Mouse (Mus musculus): Measurements from ENCODE around the gene Gm37240.
"Not testable (repeated sequence)": the region's sequence is repeated elsewhere in the genome, so short reads cannot be mapped to it uniquely, and the experiment has no call there.

Gm37240 gene

DNA sequence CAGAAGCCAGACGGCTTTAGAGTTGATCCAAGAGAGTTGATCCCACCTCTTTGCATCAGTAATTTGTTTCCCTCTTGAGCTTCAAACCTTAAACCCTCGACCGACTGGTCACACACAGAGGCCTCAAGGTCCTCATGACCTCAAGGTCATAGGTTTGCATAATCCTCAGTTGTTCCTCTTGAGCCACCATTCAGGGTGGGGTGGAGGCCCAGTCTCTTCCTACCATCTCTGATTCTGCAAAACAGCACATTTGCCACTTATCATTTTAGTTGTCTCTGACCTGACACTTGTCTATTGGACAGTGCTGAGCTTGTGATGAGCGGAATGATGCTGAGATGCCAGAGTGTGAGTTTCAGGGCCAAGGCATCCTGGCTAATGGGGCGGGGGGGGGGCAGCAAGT is 1211.6 kb downstream of the Gm37240 start:
- in situ Hi-C loops (cut with MboI; ENCODE audit: low sequenced_read_pairs), result no loop called here

GRCm38 (mm10) chr3:84673552-84673951 is 1213.8 kb downstream of the Gm37240 start:
- in situ Hi-C loops (cut with MboI; ENCODE audit: low sequenced_read_pairs), result no loop called here

DNA sequence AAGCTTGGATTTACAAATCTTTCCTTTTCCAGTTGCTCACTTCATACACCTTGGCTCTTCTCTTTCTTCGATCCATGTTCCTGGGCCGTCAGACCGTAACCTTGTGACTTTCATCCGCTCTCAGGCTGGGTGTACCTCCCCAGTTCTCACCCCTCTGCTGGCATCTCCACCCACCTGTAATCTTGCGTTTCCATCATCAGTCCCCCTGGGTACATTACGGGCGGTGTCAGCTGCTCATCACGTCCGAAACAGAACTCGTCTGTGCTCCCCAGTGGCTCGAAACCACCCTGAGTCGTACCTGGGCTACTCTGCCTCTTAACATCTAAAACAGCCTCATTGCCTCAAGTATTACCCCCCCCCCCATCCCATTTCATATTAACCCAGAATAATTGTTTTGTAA is 1215.2 kb downstream of the Gm37240 start:
- in situ Hi-C loops (cut with MboI; ENCODE audit: low sequenced_read_pairs), result no loop called here

GRCm38 (mm10) chr3:84668957-84669356 is 1218.4 kb downstream of the Gm37240 start:
- in situ Hi-C loops (cut with MboI; ENCODE audit: low sequenced_read_pairs), result no loop called here

- in situ Hi-C loops (cut with MboI; ENCODE audit: low sequenced_read_pairs), result no loop called here
These were observed 1221.9 kb downstream of the Gm37240 start for GRCm38 (mm10) chr3:84665255-84666073.

GRCm38 (mm10) chr3:84664686-84665085 is 1222.6 kb downstream of the Gm37240 start:
- in situ Hi-C loops (cut with MboI; ENCODE audit: low sequenced_read_pairs), result no loop called here

DNA sequence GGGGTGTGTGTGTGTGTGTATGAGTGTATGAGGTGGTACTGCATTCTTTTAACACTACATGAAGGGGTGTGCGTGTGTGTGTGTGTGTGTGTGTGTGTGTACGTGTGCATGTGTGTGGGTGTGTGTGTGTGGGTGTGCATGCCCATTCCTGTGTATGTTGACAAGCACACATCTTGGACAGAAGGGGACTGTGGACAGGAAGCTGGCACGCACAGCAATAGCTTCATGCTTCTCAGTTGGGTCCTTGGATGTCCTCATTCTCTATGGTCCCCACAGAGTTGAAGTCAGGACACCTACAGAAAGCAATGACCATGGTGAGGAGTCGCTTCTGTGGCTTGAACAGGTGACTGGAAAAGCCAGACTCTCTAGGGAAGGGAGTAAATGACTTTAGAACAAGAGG is 1223.5 kb downstream of the Gm37240 start:
- in situ Hi-C loops (cut with MboI; ENCODE audit: low sequenced_read_pairs), result no loop called here

DNA sequence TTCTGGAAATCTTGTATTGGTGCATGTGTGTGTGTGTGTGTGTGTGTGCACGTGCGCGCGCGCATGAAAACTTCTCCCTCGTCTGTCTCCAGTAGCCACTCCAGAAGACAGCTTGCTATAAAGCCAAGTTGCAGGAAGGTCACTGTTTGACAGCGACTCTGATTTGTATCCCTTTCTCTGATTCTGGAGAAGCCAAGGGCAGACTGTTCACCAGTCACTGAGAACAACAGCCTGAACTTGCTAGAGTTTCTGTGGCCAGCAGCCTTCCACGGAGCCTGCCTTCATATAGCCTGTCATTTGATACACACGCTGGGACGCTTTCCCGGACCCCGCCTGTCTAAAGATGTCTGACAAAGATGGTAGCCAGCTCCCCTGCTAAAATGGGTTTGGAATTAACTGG is 1224.2 kb downstream of the Gm37240 start:
- in situ Hi-C loops (cut with MboI; ENCODE audit: low sequenced_read_pairs), result no loop called here

GRCm38 (mm10) chr3:84660380-84660779 is 1226.9 kb downstream of the Gm37240 start:
- in situ Hi-C loops (cut with MboI; ENCODE audit: low sequenced_read_pairs), result no loop called here

DNA sequence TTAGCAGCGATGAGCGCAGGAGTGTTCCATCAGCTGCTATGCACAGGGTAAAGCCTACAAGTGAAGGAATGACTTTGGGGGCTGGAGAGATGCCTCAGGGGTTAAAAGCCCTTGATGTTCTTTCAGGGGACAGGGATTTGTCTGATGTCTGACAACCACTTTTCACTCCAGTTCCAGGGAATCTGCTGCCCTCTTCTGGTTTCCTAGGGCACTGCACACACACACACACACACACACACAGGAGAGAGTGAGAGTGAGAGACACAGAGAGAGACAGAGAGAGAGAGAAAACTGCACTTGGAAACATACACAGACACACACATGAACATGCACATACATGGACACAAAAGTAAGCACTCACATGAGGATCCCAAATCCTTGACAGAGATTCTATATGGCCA is 1228.4 kb downstream of the Gm37240 start:
- in situ Hi-C loops (cut with MboI; ENCODE audit: low sequenced_read_pairs), result no loop called here

DNA sequence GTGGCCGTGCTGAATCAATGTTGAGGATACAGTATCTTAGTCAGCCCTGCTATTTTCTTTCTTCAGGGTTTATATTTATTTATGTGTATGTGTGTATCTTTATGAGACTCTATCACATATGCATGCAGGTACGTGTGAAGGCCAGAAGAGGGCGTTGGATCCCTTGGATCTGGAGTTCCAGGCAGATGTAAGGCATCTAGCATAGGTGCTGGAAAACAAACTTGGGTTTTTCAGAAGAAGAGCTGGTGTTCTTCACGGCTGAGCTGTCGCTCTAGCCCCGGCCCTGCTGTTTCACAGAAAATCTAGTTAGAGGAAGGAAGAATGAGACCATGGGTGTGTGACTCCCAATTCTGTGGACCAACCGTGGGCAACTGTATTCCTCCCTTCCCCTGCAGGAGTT is 1229.3 kb downstream of the Gm37240 start:
- in situ Hi-C loops (cut with MboI; ENCODE audit: low sequenced_read_pairs), result no loop called here

DNA sequence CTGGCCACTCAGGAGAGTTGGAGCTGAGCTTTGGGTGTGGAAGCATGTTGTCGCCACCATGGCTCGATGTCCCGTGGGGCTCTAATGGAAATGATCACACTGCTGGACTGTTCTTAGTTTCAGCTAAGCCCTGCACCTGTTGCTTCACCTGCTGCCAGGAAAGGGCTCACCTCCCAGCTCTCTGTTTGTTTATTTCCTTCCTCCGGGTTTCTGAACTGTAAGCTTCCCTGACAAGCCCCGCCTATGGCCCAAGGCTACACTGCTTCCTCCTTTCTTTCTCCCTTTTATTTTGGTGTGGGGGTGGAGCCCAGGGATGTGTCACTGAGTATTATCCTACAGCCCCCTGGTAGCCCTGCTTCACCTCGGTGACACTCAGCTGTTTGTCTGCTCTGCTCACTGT is 1230.1 kb downstream of the Gm37240 start:
- in situ Hi-C loops (cut with MboI; ENCODE audit: low sequenced_read_pairs), result no loop called here

DNA sequence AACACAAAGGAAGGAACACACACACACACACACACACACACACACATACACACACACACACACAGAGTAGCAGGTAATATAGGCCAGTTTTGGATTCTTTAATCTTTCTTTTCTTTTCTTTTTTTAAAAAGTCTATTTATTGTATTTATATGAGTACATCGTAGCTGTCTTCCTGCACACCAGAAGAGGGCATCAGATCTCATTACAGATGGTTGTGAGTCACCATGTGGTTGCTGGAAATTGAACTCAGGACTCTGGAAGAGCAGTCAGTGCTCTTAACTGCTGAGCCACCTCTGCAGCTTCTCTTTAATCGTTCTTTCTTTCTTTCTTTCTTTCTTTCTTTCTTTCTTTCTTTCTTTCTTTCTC is 1231.5 kb downstream of the Gm37240 start:
- in situ Hi-C loops (cut with MboI; ENCODE audit: low sequenced_read_pairs), result not testable (repeated sequence)

- in situ Hi-C loops (cut with MboI; ENCODE audit: low sequenced_read_pairs), result no loop called here
These were observed 1232.2 kb downstream of the Gm37240 start for GRCm38 (mm10) chr3:84654900-84655784.

- in situ Hi-C loops (cut with MboI; ENCODE audit: low sequenced_read_pairs), result no loop called here
These were observed 1233.0 kb downstream of the Gm37240 start for GRCm38 (mm10) chr3:84654246-84654826.

- in situ Hi-C loops (cut with MboI; ENCODE audit: low sequenced_read_pairs), result no loop called here
These were observed 1233.6 kb downstream of the Gm37240 start for GRCm38 (mm10) chr3:84653557-84654245.

DNA sequence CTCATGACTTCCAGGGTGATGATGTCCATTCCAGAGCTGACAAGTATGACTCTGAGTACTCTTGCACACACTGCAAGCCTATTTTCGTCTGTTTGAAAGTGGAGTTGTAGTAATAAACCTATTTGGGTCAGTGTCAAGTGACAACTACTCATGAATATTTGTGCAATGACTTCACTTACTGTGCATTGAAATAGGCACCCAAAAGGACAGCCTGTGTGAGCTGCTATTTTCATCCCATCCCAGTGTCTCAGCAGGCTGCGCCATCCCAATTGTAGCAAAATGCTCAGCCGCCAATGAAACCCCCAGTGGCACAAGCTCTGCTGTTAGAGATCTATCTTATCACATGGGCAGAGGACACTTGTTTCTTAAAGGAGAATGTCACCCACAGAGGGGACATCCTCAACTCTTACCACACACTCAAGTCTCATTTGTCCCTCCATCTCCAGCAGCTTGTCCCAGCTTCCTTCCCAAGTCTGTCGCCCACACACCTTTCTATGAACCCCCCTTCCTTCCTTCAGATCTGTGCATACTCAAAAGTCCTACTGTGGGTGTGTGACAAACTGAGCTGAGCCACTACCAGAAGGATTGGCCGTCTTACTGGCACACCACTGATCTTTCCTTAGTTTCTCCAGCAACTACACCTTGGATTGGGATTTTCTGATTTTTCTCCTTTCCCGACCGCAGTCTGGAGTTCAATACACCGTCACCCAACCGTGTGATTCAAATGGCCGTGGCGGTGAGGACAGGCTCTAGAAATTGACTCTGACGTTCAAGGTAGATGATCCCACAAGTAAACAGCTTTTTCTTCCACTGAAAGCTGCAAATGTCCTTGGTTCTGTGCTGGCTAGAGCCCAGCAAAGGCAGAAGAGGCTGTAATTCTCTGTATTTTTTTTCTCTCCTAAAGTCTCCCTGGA is 1234.4 kb downstream of the Gm37240 start:
- in situ Hi-C loops (cut with MboI; ENCODE audit: low sequenced_read_pairs), result no loop called here

DNA sequence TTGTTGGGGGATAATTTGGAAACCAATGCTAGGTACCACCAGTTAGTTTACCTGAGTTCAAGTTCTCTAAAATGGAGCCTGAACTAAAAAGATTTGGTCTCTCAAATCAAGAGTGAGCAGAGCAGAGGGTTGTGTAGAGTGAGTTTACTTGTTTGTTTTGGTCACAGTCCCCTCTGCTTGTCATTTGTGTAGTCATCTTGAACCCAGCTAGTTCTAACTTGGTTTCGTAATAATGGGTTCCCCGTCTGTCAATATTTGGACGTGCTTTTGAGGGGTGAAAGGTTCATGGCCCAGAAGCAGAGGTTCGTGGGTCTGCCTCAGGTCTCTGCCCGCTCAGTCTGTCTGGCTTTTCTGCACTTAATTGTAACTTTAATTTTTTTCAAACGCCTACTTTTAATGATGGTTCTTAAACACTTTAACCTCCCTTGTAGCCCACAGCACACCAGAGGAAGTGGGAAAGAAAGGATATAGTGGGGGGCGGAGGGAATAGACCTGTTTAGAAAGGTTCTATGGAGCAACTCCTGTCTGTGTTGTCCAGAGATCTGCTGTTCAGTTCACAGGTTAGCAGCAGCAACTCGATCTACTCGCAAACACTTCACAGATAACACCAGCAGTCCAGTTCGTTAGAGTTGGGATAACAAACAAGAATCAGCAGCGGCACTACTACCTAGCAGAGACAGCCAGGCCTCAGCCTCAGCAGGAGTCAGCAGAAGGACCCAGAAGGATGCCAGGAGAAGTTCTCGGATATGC is 1237.6 kb downstream of the Gm37240 start:
- in situ Hi-C loops (cut with MboI; ENCODE audit: low sequenced_read_pairs), result no loop called here

DNA sequence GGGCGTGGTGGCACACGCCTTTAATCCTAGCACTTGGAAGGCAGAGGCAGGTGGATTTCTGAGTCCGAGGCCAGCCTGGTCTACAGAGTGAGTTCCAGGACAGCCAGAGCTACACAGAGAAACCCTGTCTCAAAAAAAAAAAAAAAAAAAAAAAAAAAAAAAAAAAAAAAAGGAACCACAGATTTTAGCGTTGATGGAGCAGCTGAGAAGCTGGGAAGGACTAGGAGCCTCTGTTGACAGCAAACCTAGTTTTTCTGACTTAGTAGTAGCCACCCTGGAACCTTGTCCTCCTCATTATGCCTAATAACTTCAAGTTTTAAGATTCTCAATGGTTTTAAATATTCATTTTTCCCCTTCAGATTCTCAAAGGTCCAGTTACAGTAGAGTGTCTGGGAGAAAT is 1239.2 kb downstream of the Gm37240 start:
- in situ Hi-C loops (cut with MboI; ENCODE audit: low sequenced_read_pairs), result not testable (repeated sequence)
